9 mouse cellular contexts compared by ENCODE assay signal in the genomic region with DNA sequence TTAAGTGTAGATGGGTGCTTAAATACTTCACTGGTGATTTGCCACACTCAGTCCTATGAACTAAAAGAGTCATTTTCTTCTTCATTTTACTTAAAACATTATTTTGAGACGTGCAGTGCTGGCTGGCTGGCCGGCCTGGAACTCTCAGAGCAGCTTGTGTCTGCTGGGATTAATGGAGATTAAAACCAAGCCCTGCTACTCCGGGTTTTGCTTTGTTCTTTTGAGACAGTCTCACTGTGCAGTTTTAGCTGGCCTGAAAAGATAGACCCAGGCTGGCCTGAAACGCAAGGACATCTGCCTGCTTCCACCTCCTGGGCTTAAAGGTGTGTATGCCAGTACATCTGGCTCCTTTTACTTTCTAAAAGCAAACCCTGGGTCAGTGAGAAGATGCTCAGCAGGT. TPM values are rescaled to one million over a fixed set of nuclear protein-coding genes. Genes with fewer than 3 reads are reported as not detected.
DNase-seq lines count a peak whose midpoint lies in the region; ATAC-seq and TF ChIP-seq lines count a peak whose summit lies in the region.
"Had no signal": no experiment of that assay in that cellular context is flagged by ENCODE, and none has a peak within 500 bp of the region (broad histone marks: within the 10 kb centered on the region; RNA-seq: fewer than 3 reads in every experiment).

No protein-coding gene starts in this region.

- no peaks in the 10 kb centered on the region; the same call in 1 of the 2 replicates for H3K36me3 ChIP-seq in liver, embryonic 11.5 days (ENCODE audit: control insufficient read depth, insufficient read depth, low read length)
- no peaks in the 10 kb centered on the region for H3K36me3 ChIP-seq in forebrain, embryonic 12.5 days (replicated peaks)
- no peaks in the 10 kb centered on the region for H3K36me3 ChIP-seq in liver, embryonic 14.5 days (replicated peaks; ENCODE audit: control insufficient read depth, insufficient read depth, low read depth)
- H3K36me3 ChIP-seq in stomach, embryonic 16.5 days (ENCODE audit: control insufficient read depth, insufficient read depth, low read length): no peaks in the 10 kb centered on the region

- 66% methylated on average over 4 of the region's 4 CpGs for WGBS in liver, embryonic 11.5 days
- WGBS in forebrain, embryonic 12.5 days: 7% methylated on average over 4 of the region's 4 CpGs
- 65% methylated on average over 4 of the region's 4 CpGs for WGBS in liver, embryonic 14.5 days (ENCODE audit: insufficient replicate concordance)
- 38% methylated on average over 4 of the region's 4 CpGs for WGBS in stomach, embryonic 16.5 days

- H3K27me3 ChIP-seq in liver, embryonic 11.5 days (replicated peaks; ENCODE audit: control insufficient read depth, insufficient read depth, low read length): no peaks in the 10 kb centered on the region
- H3K27me3 ChIP-seq in forebrain, embryonic 12.5 days: no peaks in the 10 kb centered on the region
- H3K27me3 ChIP-seq in liver, embryonic 14.5 days (ENCODE audit: control insufficient read depth, insufficient read depth, low read length): no peaks in the 10 kb centered on the region
- H3K27me3 ChIP-seq in stomach, embryonic 16.5 days (ENCODE audit: control insufficient read depth, insufficient read depth, low read length): no peaks in the 10 kb centered on the region
- H3K27me3 ChIP-seq: Patski had no signal

- TF ChIP-seq EP300 in liver, embryonic 14.5 days (IDR thresholded peaks at IDR 0.05; ENCODE audit: low read depth): no peak

- H3K27ac ChIP-seq in liver, embryonic 11.5 days (ENCODE audit: low read depth, low read length): peak overlapping the region; percentile 36; the same call in 1 of the 2 replicates
- H3K27ac ChIP-seq in forebrain, embryonic 12.5 days: peak overlapping the region; percentile 78
- peak overlapping the region; percentile 24; the same call in 1 of the 2 replicates for H3K27ac ChIP-seq in liver, embryonic 14.5 days
- peak overlapping the region; percentile 20; the same call in 1 of the 2 replicates for H3K27ac ChIP-seq in stomach, embryonic 16.5 days (ENCODE audit: low read length)

- H3K4me1 ChIP-seq in liver, embryonic 11.5 days (replicated peaks; ENCODE audit: control insufficient read depth, insufficient read depth, low read length): peaks cover 34% of the 10 kb centered on the region
- H3K4me1 ChIP-seq in forebrain, embryonic 12.5 days: peaks cover 20% of the 10 kb centered on the region
- peaks cover 26 to 38% of the 10 kb centered on the region in 2 experiments for H3K4me1 ChIP-seq in liver, embryonic 14.5 days (replicated peaks; ENCODE audit: control insufficient read depth in 2 of 2, insufficient read depth in 2 of 2, low read length in 1 of 2)
- H3K4me1 ChIP-seq in stomach, embryonic 16.5 days (ENCODE audit: control insufficient read depth, insufficient read depth, low read length): peaks cover 15% of the 10 kb centered on the region; the same call in 1 of the 2 replicates

- no peak overlapping the region for H3K4me3 ChIP-seq in liver, embryonic 11.5 days (ENCODE audit: low read depth, low read length)
- peak overlapping the region; percentile 76 for H3K4me3 ChIP-seq in forebrain, embryonic 12.5 days (replicated peaks)
- peak overlapping the region in 1 of 2 experiments; percentile 17; a peak in 1 of 4 replicates for H3K4me3 ChIP-seq in liver, embryonic 14.5 days (ENCODE audit: insufficient read depth in 1 of 2, low read depth in 2 of 2, low read length in 2 of 2)
- H3K4me3 ChIP-seq in stomach, embryonic 16.5 days (replicated peaks; ENCODE audit: low read length): no peak overlapping the region

- H3K9ac ChIP-seq in liver, embryonic 11.5 days (ENCODE audit: low read depth, low read length): 0 out of 2 replicates have a peak overlapping the region, but pooled peaks have one; percentile 20
- H3K9ac ChIP-seq in forebrain, embryonic 12.5 days: peak overlapping the region; percentile 48
- peak overlapping the region; percentile 37 for H3K9ac ChIP-seq in liver, embryonic 14.5 days (replicated peaks)
- H3K9ac ChIP-seq in stomach, embryonic 16.5 days (ENCODE audit: low read length): 0 out of 2 replicates have a peak overlapping the region, but pooled peaks have one; percentile 22

- H3K4me2 ChIP-seq in liver, embryonic 11.5 days: peak overlapping the region; percentile 85; the same call in 1 of the 2 replicates
- H3K4me2 ChIP-seq in forebrain, embryonic 12.5 days: peak overlapping the region; percentile 69
- H3K4me2 ChIP-seq in liver, embryonic 14.5 days (ENCODE audit: low read depth): peak overlapping the region; percentile 70
- H3K4me2 ChIP-seq in stomach, embryonic 16.5 days (ENCODE audit: low read depth, low read length): no peak overlapping the region

- no peak for ATAC-seq in liver, embryonic 11.5 days (replicated peaks; ENCODE audit: low FRiP score)
- ATAC-seq in forebrain, embryonic 12.5 days (ENCODE audit: low FRiP score): no peak
- no peak for ATAC-seq in liver, embryonic 14.5 days (ENCODE audit: insufficient read depth)
- no peak for ATAC-seq in stomach, embryonic 16.5 days (ENCODE audit: insufficient read depth, low FRiP score)
- no peak for ATAC-seq in megakaryocyte, adult 5-6 weeks (ENCODE audit: poor library complexity, severe bottlenecking)
- ATAC-seq: Patski had no signal

- DNase-seq in liver, embryonic 11.5 days (ENCODE audit: low spot score): no peak
- no peak for DNase-seq in liver
- no peak for DNase-seq in liver, embryonic 14.5 days (ENCODE audit: low read depth in 3 of 3, low spot score in 3 of 3)
- no peak for DNase-seq in thymus, postnatal 25 days
- DNase-seq: lung, postnatal 14 days had no signal

- no peaks in the 10 kb centered on the region for H3K9me3 ChIP-seq in liver, embryonic 11.5 days (ENCODE audit: control insufficient read depth, low read length)
- H3K9me3 ChIP-seq in forebrain, embryonic 12.5 days: no peaks in the 10 kb centered on the region
- H3K9me3 ChIP-seq in liver, embryonic 14.5 days (ENCODE audit: control insufficient read depth, low read length): no peaks in the 10 kb centered on the region
- no peaks in the 10 kb centered on the region for H3K9me3 ChIP-seq in stomach, embryonic 16.5 days (replicated peaks; ENCODE audit: control insufficient read depth, low read length)

- TF ChIP-seq CTCF in liver, embryonic 14.5 days (IDR thresholded peaks at IDR 0.05; ENCODE audit: low read depth): no peak

RNA-seq across cellular contexts. Expression of gene Prdm10, which starts 2.2 kb away (rescaled TPM):
- polyA plus RNA-seq in liver, embryonic 11.5 days (2014; fragmentation: Nextera tagmentation; extraction: Ambion mirVana): 5.7 and 6.5 TPM in 2 replicates
- polyA plus RNA-seq in forebrain, embryonic 12.5 days (2016; fragmentation: Nextera tagmentation; extraction: Ambion mirVana): 10.7 and 11.0 TPM in 2 replicates
- 4.0 and 4.9 TPM in 2 replicates for polyA plus RNA-seq in liver, embryonic 14.5 days (2012; rRNA removed)
- polyA plus RNA-seq in liver, embryonic 14.5 days (2014; fragmentation: Nextera tagmentation; extraction: Ambion mirVana): 2.3 and 2.7 TPM in 2 replicates
- 4.8 and 5.2 TPM in 2 replicates for polyA plus RNA-seq in stomach, embryonic 16.5 days (2015; fragmentation: Nextera tagmentation; extraction: Ambion mirVana)
- total RNA-seq in megakaryocyte, adult 5-6 weeks (2015): 10.4 and 13.3 TPM in 2 replicates
- 8.3 and 9.4 TPM in 2 replicates for total RNA-seq in megakaryocyte, adult 5-6 weeks (2017)

Comparison
In these comparisons a context has a peak if more than half of its experiments do, and no peak if none do; other contexts are left out.
1. H3K27ac ChIP-seq: peak in every context shown above with its lines; median percentile 78 in forebrain, embryonic 12.5 days; 36 in liver, embryonic 11.5 days; 24 in liver, embryonic 14.5 days; 20 in stomach, embryonic 16.5 days.